Mouse (Mus musculus) 416B (cell line): ENCODE measurements at regions not wholly inside any gene's neighbourhood (a gene's known extent, or its start where the extent isn't known, plus 50 kb on each side); places are given as distances from the start of the nearest gene placed in this dataset.

Experiments
- DNase-seq: peaks from one replicate; pipeline ENCODE4 v3.0.0; 2011; ENCODE audit warnings: low read depth

DNA sequence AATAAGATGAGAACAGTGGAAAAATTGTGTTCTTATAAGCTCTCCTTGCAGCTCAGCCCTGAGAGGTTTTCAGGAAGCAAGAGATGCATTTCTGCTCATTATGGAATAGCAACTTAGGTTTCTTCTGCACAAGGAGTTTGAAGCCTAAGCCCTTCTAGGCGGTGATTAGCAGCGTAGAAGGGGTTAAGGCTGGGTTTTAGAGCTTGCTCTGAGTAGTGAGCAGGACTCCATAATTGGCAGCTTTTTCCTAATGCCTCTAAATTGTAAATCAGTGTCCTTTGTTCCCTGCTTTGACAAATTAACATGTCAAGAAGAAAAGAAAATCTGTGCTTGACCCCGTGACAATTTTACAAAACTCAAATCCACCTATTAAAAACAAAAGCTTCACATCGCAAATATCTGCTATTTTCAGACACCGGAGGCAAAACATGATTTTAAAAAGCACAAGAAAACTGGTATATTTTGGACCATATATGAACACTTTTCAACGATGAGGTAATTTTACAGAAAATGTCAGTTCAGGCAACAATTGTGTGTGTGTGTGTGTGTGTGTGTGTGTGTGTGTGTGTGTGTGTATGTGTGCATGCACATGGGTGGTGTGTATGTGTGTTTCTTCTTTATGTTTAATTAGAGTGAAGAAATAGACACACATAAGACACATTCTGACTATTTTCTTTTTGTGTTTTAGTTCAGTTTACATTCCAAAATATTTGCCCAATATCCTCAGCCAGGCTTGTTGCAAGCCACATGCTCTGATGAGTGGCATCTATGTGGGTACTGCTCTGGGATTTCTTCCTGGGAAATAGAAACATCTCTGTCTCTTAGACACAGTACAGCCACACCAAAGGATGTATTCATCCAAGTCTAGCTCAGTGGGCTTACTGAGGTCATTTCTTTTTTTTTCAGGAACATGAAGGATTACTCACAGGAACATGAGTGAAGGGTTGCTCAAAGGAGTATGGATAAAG lies 804.3 kb downstream of the Tmem132b start:
- DNase-seq: no peak

DNA sequence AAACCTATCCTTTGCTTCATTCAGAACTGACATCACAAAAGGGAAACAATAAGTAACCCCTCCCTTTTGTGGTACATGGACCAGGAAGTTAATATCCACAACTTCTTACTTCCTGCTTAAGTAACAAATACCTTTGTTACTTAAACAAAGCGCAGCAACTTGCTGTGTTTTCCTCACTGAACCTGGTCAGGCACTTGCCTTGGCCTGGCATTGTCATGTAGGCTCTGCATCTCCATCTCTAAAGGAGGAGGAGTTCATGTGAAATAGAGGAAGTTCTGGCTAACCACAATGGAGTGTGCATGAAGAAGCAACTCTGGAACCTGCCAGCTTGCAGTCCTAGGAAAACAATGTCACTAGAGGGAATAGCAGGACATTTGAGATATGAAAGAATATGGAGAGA lies 806.3 kb downstream of the Tmem132b start:
- peak; percentile 12 for DNase-seq

DNA sequence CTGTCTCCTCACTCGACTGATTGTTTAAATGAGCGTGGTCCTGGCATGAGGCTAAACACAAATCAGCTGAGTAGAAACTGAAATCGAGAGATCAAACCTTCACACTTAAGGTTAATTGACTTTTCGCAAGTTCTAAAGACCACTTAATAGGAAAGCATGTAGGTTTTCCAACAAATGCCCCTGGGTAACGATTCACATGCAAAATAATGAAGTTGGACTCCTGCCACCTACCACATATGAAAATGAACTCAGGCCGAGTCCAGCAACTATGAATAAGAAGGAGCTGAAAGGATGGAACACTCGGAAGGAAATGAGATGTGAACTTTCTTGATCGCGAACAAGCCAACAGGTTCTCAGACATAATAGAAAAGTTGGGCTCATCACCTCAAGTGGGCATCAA lies 812.0 kb downstream of the Tmem132b start:
- DNase-seq: no peak

DNA sequence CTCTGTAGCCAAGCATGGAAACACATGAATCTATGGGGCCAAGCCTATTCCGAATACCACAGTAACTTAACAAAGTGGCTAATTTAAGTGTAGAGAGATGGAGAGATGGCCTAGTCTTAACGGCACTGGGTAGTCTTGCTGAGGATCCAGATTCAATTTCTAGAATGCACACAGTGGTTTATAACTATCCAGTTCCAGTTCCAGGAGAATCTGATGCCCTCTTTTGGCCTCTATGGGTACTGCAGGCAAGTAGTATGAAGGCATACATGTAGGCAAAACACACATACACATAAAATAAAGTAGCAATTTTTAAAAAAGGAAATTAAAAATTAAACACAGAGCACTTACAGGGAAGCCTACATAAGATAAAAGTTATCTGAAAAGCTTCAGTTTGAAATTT lies 819.4 kb downstream of the Tmem132b start:
- DNase-seq: no peak

DNA sequence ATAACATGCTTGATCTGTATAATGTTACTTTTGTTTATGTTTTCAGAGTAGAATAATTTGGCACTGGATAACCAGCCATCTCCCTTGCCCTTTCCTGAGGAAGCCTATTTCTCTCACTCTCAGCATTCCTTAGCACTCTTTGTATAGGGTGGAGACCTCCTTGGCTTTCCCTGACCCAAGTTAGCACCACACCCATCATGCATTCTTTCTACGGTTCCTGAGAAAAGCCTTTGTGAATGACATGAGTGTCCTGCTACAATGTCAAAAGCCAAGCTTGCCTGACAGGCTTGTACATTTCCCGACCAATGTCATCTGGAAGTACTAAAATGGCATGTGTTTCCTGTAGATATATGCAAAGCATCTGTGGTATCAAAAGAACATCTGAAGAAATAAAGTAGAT lies 837.9 kb downstream of the Tmem132b start:
- DNase-seq: no peak

DNA sequence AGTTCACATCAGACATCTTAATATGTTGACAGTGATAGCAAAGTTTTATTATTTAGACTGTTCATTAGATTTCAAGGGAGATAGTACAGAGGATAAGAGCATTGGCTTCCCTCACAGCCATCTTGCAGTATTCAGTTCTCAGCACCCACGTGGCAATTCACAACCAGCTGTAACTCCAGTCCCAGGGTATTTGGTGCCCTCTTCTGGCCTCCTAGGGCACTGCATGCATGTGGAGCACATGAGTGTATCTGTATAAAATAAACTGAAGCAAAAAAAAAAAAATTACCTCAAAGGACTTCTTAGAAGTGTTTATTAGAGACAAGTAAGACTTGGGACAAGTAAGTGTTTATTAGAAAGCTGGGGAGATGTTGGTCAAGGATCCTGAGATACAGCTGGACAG lies 849.3 kb upstream of the Tmem132c start:
- DNase-seq: no peak

DNA sequence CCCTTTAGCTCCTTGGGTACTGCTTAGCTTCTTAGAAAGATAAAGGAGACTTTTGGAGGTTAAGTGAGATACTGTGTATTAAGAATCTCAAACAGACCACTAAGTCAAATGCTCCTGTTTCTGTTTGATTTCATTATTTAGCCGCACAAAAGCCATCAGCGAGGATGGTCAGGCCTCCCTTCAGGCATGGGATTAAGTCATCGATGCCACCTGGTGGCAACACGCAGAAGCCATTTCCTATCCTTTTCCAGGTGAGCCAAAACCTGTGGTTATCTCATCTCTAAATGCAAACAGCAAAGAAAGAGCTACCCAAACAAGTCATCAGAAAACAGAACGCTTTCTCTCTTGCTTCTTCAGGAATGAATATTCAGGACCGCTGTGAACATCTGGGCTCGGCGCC lies 846.3 kb upstream of the Tmem132c start:
- no peak for DNase-seq

DNA sequence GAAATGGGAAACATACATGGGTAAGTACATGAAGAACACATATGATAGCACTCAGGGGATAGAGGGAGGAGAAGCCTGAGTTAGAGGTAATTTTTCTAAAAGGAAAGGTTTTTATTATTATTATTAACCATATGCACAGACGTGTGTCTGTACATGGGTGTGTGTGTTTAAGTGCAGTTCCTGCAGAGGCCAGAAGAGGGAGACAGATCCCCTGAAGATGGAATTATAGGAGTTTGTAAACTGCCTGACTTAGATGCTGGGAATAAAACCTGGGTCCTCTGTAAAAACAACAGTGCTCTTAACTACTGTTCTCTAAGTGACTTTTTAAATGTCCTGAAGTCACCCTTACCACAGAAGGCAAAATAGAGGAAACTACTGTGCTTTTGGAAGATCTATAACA lies 809.9 kb upstream of the Tmem132c start:
- DNase-seq: peak; percentile 48

DNA sequence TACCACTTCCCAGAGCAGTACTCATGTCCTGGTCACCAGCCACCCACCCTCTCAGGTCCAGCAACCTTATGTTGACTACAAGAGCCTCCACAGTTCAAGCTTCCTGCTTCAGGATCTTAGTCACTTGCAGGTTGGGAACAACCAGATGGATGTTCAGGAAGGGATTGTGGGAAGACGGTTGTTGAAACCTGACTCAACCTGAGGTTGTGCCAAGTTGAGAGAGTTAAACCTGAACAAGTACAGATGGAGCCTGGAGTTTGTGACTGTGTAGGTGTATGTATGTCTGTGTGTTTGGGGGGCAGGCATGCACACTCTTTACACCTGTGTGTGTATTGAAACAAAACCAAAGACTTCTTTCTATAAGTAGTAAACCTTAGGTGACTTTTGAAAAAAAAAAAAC lies 802.9 kb upstream of the Tmem132c start:
- peak; percentile 7 for DNase-seq

DNA sequence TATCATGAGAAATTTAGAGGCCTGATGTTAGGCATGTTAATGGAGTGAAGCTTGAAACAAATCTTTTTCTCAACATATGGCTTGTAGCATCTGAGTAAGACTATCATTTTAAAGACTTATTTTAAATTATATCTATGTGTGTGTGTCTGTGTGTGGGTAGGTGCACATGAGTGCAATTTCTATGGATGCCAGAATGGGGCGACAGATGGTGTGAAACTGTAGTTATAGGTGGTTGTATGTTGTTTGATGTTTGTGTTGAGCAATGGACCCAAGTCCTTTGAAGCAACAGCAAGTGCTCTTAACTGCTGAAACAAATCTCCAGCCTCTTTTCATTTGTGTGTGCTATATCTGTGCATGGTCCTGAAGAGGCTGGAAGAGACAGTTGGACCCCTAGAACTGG lies 801.1 kb upstream of the Tmem132c start:
- DNase-seq: no peak

DNA sequence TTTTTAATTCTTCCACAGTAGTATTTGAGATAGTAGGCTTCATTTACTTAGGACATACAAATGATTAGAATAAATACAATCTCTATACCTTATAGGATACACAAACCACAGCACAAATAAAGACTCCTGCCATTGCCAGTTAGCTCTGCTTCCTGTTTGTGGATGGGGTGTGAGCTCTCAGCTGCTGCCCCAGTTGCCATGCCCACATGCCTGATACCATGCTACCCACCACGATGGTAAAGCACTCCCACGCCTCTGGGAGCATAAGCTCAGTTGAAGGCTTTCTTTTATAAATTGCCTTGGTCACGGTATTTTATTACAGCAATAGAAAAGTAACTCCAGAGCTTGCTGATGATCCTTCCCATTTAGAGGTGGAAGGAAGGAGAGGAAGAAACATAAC lies 765.8 kb upstream of the Tmem132c start:
- no peak for DNase-seq

DNA sequence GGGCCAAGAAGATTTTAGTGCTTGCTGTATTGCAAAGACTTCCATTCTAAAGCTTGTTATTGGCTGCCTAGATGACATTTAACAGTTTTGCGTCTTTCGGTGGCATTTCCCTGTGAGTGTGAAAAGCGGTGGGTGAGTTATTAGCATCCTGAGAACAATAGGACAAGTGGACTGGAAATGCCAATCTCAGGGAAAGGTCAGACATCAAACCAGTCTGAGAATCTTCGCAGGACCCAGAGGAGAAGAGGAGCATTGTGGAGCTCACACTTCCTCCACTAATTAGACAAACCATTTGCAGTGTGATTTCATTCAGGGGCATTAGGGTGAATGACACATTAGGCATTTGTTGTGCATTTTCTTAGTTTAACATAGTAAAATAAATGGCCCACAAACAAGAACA lies 719.5 kb upstream of the Tmem132c start:
- DNase-seq: no peak

DNA sequence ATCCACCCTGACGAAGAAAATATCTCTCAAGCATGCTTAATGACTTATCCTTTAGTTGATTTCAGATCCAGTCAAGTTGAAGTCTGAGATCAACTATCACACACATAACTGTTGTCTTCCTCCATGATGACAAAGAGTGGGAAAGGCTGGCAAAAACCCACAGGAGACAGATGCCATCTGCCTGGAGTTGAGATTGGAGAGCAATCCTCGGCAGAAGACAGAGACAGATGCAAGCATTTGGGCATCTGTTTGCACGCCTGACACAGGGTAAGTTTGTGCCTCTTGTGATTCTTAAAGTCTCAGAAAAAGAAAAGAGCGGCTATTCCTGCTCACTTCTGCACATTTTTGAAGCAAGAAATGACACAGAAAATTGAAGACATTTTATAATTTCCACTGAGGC lies 715.7 kb upstream of the Tmem132c start:
- no peak for DNase-seq

DNA sequence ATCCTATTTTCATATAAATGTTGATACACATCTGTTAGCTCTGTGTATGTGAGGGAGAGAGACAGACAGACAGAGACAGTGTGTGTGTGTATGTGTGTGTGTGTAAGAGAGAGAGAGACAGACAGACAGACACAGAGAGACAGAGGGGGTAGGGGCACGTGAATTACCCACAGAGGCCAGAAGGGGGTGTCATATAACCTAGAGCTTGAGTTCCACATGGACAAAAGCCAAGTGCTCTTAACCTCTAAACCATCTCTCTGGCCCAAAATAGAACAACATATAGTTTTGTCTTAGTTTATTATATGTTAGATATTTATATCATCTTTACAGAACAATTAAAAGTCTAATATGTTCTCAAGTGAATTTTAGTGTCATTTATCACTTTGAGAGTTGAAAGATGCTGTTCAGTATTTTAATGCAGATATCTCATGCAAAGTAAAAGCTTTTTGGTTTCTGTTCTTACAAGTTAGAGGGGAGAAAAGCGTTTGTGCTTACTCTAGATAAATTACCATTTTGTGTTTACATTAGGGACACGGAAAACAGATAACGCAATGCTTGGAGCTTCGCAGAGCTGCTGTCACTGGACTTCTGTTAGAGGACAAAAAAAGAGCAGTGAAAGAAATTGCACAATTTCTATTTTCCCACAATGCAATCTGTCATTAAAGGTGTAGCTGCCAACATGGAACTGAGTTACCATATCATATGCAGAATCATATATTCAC lies 710.6 kb upstream of the Tmem132c start:
- DNase-seq: peak; percentile 84

DNA sequence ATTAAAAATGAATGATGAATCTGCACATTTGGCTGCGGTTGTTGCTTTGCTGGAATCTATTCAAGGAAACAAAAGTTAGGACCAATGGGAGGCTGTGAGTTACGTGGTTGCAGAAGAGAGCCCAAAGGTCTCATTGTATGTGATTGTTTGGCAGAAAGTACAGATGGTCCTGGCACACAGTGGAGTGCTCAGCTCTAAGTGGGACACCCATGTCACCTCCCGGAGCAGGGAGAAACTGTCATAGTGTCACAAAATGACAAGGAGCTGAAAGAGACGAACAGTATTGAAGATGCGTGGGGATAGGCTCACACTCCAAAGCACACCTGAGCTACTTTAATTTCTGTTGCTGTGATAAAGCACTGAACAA lies 710.1 kb upstream of the Tmem132c start:
- no peak for DNase-seq

DNA sequence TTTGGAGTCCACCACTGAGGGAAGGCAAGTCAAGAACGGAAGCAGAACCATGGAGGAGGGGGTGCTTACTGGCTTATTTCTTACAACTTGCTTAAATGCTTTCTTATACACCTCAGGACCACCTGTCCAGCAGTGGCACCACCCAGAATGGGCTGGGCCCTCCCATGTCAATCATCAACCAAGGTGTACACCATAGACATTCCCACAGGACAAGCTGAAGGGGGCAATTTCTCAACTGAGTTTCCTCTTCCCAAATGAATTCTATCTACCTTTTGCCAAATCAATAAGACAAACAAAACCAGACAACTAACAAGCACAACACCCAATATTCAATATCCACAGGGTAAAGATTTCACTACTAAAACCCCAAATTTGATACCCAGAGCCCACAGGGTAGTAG lies 709.6 kb upstream of the Tmem132c start:
- DNase-seq: no peak

DNA sequence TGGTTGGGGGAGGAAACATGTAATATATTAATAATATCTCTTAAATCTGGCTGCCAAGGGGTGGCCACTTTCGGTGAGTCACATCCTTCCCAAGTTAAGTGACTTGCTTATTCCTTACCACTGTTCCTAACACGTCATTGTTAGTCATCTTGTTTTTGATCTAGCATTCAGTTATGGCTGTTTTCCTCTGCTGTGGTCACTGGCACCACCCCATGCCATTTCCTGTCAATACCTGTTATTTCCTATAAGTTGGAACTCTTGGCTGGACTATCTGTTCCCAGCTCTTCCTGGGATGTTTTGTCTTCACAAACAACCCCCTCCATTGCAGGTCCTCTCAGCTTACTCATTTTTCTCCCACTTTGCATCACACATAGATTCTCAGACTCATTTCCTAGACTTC lies 703.5 kb upstream of the Tmem132c start:
- peak; percentile 98 for DNase-seq

DNA sequence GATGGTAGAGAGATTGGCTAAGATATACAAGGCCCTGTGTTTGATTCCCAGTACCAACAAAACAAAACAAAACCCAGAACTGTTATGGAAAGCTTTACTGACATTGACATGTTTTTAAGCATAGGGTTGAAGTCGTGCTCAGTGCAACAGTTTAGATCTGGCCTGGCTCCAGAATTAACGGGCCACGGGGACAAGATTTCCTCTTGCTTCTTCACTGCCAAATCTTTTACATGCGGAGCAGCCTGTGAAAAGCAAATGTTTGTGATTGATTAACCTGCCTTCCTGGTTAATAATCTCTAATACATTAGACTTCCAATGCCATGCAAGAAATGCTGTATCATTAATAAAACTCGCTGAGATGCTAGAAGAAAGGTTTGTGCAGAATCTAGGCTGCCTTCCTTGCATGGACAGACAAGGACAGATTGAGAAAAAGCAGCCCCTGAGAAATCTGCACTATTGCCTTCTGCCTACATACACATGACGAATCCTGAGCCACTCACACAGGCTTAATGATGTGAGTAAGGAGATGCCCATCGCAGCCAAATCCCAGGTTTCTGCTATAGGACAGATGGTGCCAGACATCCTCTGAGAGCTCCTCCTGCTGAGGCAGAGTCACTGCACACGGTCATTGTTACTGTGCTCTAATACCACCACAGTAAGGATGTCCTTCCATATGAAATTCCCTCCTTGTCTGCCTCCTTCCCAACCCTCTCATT lies 697.2 kb upstream of the Tmem132c start:
- no peak for DNase-seq

DNA sequence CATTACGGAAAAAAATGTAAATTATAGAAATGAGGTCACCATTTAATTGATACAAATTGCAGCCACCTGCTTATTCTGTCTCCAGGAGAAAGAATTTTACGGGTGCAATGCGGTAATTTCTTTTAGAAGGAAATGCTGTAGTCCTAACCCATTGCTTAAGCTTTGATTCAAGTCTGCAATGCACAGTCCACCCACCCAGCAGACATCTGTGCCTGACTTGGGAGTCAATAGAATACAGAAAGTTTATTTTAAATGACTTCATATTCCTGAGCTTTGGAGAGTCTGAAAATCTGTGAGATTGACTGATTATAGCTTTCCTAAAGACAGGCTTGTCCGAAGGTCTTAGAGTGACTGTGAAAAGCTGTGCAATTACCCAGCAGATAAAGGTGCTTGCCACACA lies 693.8 kb upstream of the Tmem132c start:
- DNase-seq: no peak

DNA sequence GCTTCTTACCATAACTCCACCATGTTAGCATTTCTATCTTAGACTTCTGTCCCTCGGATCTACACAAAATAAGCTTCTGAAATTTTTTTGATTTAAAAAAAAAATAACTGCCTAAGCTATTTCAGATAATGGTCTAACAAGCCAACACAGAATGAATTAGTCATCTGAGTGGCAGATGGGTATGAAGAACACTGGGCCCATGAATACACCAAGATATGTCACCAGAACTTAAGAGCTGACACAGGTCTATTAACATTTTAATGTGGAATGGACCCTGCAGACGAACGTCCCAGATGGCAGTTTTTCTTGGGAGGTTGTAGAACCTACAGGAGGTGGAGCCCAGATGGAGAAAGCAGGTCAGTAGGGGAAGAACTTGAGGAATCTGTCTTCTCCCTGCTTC lies 689.9 kb upstream of the Tmem132c start:
- no peak for DNase-seq

DNA sequence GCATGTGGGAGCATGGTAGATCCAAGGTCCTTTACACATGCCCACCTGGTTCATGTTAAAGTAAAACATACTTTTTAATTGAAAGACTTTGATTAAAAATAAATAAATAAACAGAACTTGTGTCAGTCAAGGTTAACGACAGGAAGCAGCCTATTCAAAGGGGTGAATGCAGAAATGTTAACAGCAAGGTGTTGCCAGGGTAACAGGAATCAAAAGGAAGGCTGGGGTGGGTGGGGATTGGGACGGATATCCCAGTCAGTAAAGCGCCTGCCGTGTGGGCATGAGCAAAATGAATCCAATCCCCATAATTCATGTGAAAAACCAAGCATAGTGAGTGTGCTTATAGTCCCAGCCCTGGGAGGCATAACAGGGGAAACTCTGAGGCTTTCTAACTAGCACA lies 682.6 kb upstream of the Tmem132c start:
- DNase-seq: no peak

DNA sequence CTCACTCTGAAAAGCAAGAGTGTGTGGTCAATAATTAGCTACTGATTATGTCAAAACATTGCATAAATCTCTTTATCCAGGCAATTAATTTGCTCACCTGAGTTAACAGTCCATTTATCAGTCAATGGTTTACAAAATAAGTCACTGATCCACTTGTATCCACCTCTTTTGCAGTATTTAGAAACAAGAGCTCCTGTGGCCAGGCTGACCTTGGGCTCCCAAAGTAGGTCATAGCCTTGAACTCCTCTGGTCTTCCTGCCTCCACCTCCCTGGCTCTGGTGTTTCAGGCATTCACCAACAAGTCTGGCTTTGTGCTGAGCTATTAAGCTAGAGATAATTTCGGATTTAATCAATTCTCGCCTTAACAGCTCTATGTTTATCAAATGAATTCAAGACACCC lies 675.8 kb upstream of the Tmem132c start:
- no peak for DNase-seq

DNA sequence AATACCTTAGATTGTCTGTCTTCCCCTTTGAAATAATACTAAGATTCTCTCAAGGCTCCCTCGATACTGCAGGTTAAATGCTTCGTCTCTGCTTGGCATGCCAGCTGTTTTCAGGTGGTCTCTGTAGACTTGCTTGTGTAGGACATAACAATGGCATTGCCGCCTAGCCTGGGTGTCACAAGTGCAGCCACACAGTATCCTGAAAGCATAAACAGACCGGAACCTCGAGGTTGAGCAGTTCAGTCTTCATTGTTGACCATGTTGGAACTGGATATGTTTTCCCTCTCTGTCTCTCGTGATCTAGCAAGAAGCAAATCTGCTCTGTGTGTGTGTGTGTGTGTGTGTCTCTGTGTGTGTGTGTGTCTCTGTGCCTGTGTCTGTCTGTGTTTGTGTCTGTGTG lies 675.4 kb upstream of the Tmem132c start:
- no peak for DNase-seq
